Mouse (Mus musculus): ENCODE results near the gene Peg10. TPM values are rescaled to one million over a fixed set of nuclear protein-coding genes. Genes with fewer than 3 reads are reported as not detected.

Peg10 gene
- total RNA-seq, 1 experiment = 225 TPM

- no peak for TF ChIP-seq ZNF384 (IDR thresholded peaks at IDR 0.05; ENCODE audit: low read depth, low read length)
- no peaks in the 10 kb centered on the region for H3K36me3 ChIP-seq (ENCODE audit: control insufficient read depth, insufficient read depth, low read length, poor library complexity, severe bottlenecking)
- H3K9ac ChIP-seq (ENCODE audit: insufficient read depth, low read depth, low read length, poor library complexity, severe bottlenecking) = no peak overlapping the region
- in situ Hi-C loops (cut with MboI; ENCODE audit: low sequenced_read_pairs in 2 of 2, unreplicated experiment in 2 of 2) = no loop called here
- H3K9me3 ChIP-seq (ENCODE audit: control insufficient read depth, insufficient read depth, low read depth, low read length) = no peaks in the 10 kb centered on the region
- DNase-seq (ENCODE audit: low read depth, low spot score) = no peak
- H3K27ac ChIP-seq (ENCODE audit: insufficient read depth, low read depth, low read length, poor library complexity, severe bottlenecking) = no peak overlapping the region
- peaks cover 9 to 15% of the 10 kb centered on the region in 2 experiments for H3K4me1 ChIP-seq (ENCODE audit: control insufficient read depth in 2 of 2, insufficient read depth in 2 of 2, low read length in 2 of 2, poor library complexity in 1 of 2)
- no peak overlapping the region for H3K4me3 ChIP-seq (ENCODE audit: insufficient read depth in 1 of 2, low read depth in 1 of 2, low read length in 2 of 2, poor library complexity in 1 of 2, severe bottlenecking in 1 of 2)
These were observed 6.6 kb upstream of the Peg10 start for GRCm38 (mm10) chr6:4740511-4740910.

DNA sequence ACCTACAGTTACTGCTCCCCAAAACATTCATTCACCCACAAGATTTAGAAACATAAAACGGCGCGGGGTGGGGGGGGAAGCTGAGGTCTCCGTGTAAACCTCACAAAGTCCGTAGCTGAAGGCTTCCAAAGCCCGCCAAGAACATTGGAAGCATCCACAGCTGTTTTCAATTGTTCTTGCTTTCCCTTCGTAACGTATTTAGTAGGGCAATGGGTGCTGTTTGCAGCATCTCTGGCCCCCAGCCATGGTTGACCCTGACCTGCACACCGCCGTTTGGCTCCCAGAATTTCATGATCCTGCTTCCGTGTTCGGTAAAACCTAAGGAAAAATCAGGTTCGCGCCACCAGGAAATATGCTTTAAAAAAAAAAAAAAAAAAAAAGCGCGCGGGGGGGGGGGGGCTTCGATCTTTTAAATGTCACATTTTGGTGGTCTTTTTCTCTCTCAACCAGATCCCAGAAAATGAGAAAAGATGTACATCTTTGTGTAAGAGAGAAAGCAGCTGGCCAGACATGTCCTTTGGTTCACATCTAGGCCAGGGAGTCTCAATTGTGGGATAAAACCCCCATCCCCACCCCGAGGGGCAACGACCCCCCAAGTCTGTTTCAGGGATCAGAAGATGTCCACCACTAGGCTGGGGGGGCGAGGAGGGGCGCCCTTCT lies 940 bp upstream of the Peg10 start:
- Histone ChIP-seq H3K4me1 (ENCODE audit: control insufficient read depth in 2 of 2, insufficient read depth in 2 of 2, low read length in 2 of 2, poor library complexity in 1 of 2) (no peaks in the 10 kb centered on the region), H3K27ac (ENCODE audit: insufficient read depth, low read depth, low read length, poor library complexity, severe bottlenecking) (no peak overlapping the region), H3K9ac (ENCODE audit: insufficient read depth, low read depth, low read length, poor library complexity, severe bottlenecking) (peak overlapping the region; percentile 15), H3K9me3 (ENCODE audit: control insufficient read depth, insufficient read depth, low read depth, low read length) (no peaks in the 10 kb centered on the region), H3K4me3 (ENCODE audit: insufficient read depth in 1 of 2, low read depth in 1 of 2, low read length in 2 of 2, poor library complexity in 1 of 2, severe bottlenecking in 1 of 2) (peak overlapping the region; percentile 51 to 59), H3K36me3 (ENCODE audit: control insufficient read depth, insufficient read depth, low read length, poor library complexity, severe bottlenecking) (peaks cover 2% of the 10 kb centered on the region; the same call in 1 of the 2 replicates)
- DNase-seq (ENCODE audit: low read depth, low spot score) = no peak
- TF ChIP-seq ZNF384 (IDR thresholded peaks at IDR 0.05; ENCODE audit: low read depth, low read length) (no peak), CHD2 (IDR thresholded peaks at IDR 0.05; ENCODE audit: low read depth, low read length) (no peak), HCFC1 (IDR thresholded peaks at IDR 0.05; ENCODE audit: borderline replicate concordance, insufficient read depth, low read length) (no peak), MAFK (IDR thresholded peaks at IDR 0.05; ENCODE audit: insufficient read depth, low read depth, low read length) (no peak), ZC3H11A (IDR thresholded peaks at IDR 0.05; ENCODE audit: borderline replicate concordance, low read depth, low read length) (no peak)
- in situ Hi-C loops (cut with MboI; ENCODE audit: low sequenced_read_pairs in 2 of 2, unreplicated experiment in 2 of 2) = no loop called here

DNA sequence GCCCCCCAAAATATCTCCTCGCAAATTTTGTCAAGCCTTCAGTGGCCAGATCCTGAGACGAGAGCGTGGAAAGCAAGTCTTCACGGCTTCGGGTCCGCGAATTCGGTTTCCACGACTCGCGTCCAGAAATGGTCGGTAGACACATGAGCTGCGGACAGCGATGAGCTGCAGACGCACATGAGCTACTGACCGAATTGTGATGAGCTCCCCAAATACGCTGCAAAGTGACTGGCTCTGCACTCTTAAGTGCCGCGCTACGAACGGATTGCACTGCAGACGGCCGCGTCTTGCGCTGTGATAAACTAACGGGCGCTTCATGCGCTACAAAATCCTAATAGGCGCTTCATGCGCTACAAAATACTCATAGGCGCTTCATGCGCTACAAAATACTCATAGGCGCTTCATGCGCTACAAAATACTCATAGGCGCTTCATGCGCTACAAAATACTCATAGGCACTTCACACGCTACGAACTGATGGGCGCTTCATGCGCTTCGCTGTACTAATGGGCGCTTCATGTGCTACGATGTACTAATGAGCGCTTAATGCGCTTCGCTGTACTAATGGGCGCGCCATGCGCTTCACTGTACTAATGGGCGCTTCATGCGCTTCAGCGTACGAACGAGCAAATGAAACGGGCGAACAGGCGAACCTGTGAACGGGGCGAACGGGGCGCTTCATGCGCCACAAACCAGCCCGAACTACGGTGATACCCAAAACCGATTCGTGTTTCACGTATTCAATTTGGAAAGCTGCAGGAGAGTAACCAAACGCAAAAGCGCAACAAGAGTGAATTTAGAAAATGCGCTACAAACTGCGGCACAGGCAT lies 785 bp downstream of the Peg10 start:
- TF ChIP-seq CHD2 (IDR thresholded peaks at IDR 0.05; ENCODE audit: low read depth, low read length) (no peak), ZNF384 (IDR thresholded peaks at IDR 0.05; ENCODE audit: low read depth, low read length) (no peak), MAFK (IDR thresholded peaks at IDR 0.05; ENCODE audit: insufficient read depth, low read depth, low read length) (no peak), ZC3H11A (IDR thresholded peaks at IDR 0.05; ENCODE audit: borderline replicate concordance, low read depth, low read length) (no peak), HCFC1 (IDR thresholded peaks at IDR 0.05; ENCODE audit: borderline replicate concordance, insufficient read depth, low read length) (no peak)
- in situ Hi-C loops (cut with MboI; ENCODE audit: low sequenced_read_pairs in 2 of 2, unreplicated experiment in 2 of 2) = no loop called here
- no peaks in the 10 kb centered on the region for H3K9me3 ChIP-seq (ENCODE audit: control insufficient read depth, insufficient read depth, low read depth, low read length)
- peak overlapping the region; percentile 72 for H3K9ac ChIP-seq (ENCODE audit: insufficient read depth, low read depth, low read length, poor library complexity, severe bottlenecking)
- peak overlapping the region; percentile 49 to 65 for H3K4me3 ChIP-seq (ENCODE audit: insufficient read depth in 1 of 2, low read depth in 1 of 2, low read length in 2 of 2, poor library complexity in 1 of 2, severe bottlenecking in 1 of 2)
- no peaks in the 10 kb centered on the region for H3K4me1 ChIP-seq (ENCODE audit: control insufficient read depth in 2 of 2, insufficient read depth in 2 of 2, low read length in 2 of 2, poor library complexity in 1 of 2)
- peaks cover 2% of the 10 kb centered on the region; the same call in 1 of the 2 replicates for H3K36me3 ChIP-seq (ENCODE audit: control insufficient read depth, insufficient read depth, low read length, poor library complexity, severe bottlenecking)
- DNase-seq (ENCODE audit: low read depth, low spot score) = no peak
- H3K27ac ChIP-seq (ENCODE audit: insufficient read depth, low read depth, low read length, poor library complexity, severe bottlenecking) = no peak overlapping the region

DNA sequence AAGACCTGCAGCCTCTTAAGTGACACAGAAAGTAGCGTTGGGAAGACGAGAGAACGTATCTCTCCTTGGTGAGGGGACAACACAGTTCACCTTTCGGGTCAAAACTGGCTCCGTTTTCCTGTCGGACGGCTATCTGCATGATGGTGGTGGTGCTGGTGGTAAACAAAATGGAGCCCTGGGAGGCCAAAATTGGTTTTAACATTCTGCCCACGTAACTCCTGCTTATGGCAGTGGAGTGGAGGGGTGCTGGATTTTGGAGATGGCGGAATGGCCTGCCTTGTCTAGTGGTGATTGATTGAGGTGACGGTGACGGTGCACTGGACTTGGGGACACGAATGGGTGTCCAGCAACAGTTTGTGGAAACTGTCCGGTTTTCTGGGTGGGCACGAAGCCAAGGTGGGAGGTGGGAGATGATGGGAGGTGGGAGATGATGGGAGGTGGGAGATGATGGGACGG lies 1.4 kb downstream of the Peg10 start:
- Histone ChIP-seq H3K4me3 (ENCODE audit: insufficient read depth in 1 of 2, low read depth in 1 of 2, low read length in 2 of 2, poor library complexity in 1 of 2, severe bottlenecking in 1 of 2) (peak overlapping the region; percentile 49 to 65), H3K27ac (ENCODE audit: insufficient read depth, low read depth, low read length, poor library complexity, severe bottlenecking) (no peak overlapping the region), H3K36me3 (ENCODE audit: control insufficient read depth, insufficient read depth, low read length, poor library complexity, severe bottlenecking) (peaks cover 2% of the 10 kb centered on the region; the same call in 1 of the 2 replicates), H3K9ac (ENCODE audit: insufficient read depth, low read depth, low read length, poor library complexity, severe bottlenecking) (0 out of 2 replicates have a peak overlapping the region, but pooled peaks have one; percentile 38), H3K4me1 (ENCODE audit: control insufficient read depth in 2 of 2, insufficient read depth in 2 of 2, low read length in 2 of 2, poor library complexity in 1 of 2) (no peaks in the 10 kb centered on the region), H3K9me3 (ENCODE audit: control insufficient read depth, insufficient read depth, low read depth, low read length) (no peaks in the 10 kb centered on the region)
- in situ Hi-C loops (cut with MboI; ENCODE audit: low sequenced_read_pairs in 2 of 2, unreplicated experiment in 2 of 2) = no loop called here
- TF ChIP-seq ZNF384 (IDR thresholded peaks at IDR 0.05; ENCODE audit: low read depth, low read length) (no peak), CHD2 (IDR thresholded peaks at IDR 0.05; ENCODE audit: low read depth, low read length) (no peak), HCFC1 (IDR thresholded peaks at IDR 0.05; ENCODE audit: borderline replicate concordance, insufficient read depth, low read length) (no peak), ZC3H11A (IDR thresholded peaks at IDR 0.05; ENCODE audit: borderline replicate concordance, low read depth, low read length) (no peak), MAFK (IDR thresholded peaks at IDR 0.05; ENCODE audit: insufficient read depth, low read depth, low read length) (no peak)
- DNase-seq (ENCODE audit: low read depth, low spot score) = no peak

All from ES-E14 (cell line).